Mouse (Mus musculus): Measurements from ENCODE around the gene Pik3ip1.

Gene Pik3ip1

DNA sequence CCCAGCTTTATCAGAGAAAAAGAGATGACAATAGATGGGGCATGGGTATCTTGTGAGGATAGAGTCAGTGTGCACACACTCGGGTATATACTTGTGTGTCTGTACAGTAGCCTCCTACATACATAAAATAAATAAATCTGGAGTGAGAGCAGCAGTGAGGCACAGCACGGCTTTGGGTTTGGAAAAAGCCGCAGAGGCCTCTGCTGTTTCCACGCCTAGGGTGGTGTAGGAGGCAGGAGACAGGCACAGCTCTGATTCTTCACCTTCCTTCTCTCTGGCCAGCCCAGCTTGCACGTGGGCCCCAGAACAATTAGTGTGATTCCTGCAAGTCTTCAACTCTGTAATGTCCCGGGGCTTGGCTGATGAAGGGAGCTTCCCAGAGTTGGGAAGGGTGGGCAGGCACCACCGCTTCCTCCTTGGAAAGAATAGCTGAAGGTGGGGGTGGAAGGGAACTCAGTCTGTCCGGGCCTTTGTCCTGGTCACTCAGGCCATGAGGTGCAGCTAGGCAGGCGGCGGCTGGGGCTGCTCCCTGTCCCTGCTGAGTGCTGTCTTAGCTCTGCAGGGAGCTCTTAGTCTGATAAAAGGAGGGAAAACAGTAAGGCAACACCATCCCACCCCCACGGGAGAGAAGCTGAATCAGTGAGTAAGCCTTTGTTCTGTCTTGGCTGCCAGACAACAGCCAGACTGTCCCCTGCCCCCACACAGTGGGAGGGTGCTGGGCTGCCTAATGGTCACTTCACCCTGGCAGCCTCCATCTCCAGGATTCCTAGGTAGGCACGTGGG is 7.2 kb downstream of the Pik3ip1 start:
- DNase-seq (ENCODE audit: low spot score), result peak; percentile 67

DNA sequence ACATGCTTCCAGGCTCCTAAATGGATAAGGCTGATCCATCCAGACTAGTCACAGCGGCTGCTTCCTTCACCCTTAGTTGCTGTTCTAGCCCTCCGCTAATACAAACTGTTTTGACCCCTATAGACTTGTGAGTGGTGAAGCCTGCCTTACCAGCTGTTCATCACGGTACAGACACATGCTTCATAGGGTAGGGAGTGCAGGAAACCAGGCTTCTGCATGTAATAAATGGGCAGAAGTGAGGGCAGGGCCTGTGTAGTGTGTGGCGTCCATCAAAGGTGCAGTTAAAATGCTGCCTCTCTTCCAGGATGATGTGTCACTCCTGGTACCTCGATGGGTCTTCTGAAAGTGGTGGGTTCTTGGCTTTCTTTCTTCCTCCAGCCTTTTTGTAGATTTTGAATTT is 7.8 kb downstream of the Pik3ip1 start:
- no peak for DNase-seq (ENCODE audit: low spot score)

DNA sequence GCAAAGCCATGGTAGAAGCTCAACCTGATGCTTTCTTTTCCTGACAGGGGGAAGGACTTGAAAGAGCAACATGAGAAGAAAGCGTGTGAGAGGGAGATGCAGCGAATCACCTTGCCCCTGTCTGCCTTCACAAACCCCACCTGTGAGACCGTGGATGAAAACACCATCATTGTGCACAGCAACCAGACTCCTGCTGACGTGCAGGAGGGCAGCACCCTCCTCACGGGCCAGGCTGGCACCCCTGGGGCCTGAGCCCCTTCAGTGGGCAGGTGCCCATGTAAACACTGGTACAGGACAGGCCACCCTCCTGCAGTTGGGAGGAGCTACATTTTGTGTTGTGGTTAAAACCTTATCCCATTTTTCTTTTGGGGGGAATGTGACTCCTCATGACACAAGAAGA is 11.3 kb downstream of the Pik3ip1 start:
- DNase-seq (ENCODE audit: low spot score), result no peak

DNA sequence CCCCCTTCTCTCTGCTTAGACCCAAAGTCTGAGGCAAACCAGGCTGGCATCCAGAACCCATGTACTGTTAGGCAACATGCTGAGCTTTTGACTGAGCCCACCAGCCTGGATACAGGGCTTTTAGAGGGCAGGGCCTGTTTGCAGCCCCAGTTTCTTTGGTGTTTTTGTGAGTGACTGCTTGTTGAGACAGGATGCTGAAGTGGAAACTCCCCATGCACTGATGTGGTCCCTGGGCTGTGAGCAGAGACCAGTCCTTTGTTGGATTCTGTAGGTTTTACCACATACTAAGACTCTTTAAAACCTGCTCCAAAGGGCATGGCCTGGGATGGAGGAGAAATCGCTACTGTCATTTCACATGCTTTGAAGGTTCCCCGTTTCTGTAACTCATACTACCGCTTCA is 14.7 kb downstream of the Pik3ip1 start:
- DNase-seq (ENCODE audit: low spot score), result no peak

DNA sequence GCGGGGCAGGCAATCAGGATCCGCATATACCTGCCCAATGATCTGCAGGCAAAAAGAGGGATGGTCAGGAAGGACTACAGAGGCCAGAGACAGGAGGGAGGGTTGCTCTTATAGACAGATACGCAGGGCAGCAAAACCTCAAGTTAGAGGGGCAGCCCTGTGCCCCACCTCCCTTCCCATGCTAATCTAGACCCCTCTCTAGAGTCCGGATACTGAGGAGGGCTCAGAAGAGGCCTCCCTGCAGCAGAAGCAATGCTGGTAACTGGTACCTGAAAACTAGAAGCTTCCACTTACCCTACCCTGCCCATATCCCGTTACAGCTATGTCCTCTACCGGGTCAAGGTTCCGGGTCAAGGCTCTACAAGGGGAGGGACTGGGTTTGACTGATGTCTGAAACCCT is 16.1 kb downstream of the Pik3ip1 start:
- no peak for DNase-seq (ENCODE audit: low spot score)

DNA sequence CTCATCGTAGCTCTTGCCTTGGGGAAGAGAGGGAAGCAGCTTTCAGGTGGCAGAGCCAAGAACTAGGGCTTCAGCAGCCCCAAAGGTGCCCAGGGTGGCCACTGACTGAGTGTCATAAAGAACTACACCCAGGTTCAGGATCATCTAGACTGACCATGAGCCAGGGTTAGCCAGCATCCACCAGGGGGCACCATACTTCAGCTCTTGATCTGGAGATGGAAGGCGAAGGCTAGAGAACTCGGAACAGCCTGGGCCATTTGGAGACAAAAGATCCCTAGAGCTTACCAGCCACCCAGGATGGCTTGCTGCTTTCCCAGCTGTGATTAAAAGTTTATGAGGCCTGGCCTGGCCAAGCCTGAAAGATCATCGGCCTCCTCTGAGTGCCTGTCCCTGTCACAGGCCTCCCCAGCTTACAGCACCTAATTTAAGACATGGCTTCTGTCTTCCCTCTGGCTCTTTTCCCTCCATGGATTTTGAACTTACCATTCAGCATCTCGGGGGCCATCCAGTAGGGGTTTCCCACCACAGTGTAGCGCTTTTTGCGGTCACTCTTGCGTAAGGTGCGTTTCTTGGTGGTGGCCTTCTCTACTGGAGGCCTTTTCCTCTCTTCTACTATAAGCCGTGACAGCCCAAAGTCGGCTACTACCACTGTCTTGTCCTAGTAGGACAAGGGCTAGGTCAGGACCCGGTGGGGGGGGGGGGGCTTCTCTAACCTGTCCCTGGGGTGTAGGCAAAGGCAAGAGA is 17.1 kb downstream of the Pik3ip1 start:
- peak; percentile 96 for DNase-seq (ENCODE audit: low spot score)

DNA sequence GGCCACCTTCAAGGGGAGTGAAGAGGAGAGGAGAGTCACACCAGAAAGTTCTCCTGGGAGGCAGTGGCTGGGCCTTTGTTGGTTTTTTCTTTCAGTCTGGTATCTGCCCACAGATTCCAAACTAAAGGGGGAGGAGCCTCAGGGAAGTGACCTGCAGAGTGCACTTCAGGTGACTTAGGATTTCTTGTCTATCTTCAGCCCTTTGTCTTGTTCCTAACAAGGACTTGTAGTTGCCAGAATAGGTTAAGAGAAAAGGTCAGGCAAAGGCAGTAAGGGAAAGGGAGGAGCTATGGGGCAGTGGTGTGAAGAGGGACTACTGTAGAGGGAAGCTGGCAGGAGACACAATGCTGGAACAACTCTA is 17.6 kb downstream of the Pik3ip1 start:
- no peak for DNase-seq (ENCODE audit: low spot score)

DNA sequence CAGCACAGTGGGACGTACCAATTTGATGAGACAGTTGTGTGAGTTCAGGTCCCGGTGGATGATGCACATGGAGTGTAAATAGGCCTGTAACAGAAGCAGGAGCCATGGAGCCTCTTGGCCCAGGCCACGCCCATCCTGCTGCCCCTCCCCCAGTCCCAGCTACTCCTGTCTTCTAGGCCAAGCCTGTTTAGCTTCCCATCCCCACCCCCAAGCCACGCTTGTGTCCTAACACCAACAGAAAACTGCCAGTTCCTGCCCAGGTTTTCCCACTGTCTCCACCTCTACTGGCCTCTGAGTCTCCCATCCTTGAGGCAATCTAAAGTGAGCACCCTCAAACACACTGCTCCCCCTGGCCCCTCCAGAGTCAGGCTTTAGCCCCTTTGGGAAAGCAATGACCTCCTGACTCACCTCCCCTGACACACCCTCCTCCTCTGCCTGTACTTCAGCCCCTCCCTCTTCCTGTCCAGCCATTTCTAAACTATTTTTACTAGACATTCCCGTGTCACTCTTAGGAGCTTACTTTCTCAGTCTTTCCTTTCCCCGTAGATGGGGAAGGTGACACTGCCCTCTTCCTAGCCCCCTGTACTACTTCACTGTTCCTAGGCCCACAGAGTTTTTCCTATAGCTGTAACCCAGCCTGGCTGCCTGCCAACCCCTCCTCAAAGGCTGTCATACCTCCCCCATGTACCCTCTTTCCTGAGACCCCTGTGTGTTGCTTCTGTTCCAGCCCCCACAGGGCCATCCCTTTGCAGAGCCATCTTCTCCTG is 18.6 kb downstream of the Pik3ip1 start:
- peak; percentile 72 for DNase-seq (ENCODE audit: low spot score)

DNA sequence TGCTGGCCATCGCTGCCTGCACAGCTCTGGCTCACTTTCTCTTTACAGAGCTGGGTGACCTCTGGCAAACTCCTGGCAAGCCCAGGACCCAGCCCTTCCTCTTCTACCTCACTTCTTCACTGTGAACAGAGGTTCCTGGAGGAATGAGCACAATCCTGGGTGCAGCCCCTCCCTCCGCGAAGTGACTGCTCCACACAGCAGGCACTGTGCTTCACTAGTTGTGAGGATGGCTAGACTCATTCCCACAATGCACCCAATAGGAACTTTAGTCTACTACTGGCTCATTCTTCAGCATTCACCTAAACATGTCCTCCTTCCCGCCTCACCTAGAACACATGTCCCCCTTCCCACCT is 19.1 kb downstream of the Pik3ip1 start:
- DNase-seq (ENCODE audit: low spot score), result no peak

DNA sequence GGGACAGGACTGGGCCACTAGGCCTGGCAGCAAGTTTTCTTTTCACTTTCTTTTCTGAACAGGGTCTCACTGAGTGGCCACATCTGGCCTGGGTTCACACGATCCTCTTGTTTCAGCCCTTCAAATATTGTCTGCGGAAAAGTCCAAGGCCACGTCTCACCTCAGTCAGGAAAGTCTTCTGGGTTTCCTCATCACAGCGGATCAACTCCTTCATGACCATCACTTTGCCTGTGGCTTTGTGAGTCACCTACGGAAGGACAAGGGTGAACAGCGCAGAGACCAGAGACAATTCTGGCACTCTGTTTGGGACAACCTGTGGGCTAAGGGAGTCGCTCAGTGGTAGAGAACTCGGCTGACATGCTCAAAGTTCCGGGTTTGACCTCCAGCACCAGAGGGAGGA is 21.9 kb downstream of the Pik3ip1 start:
- no peak for DNase-seq (ENCODE audit: low spot score)

DNA sequence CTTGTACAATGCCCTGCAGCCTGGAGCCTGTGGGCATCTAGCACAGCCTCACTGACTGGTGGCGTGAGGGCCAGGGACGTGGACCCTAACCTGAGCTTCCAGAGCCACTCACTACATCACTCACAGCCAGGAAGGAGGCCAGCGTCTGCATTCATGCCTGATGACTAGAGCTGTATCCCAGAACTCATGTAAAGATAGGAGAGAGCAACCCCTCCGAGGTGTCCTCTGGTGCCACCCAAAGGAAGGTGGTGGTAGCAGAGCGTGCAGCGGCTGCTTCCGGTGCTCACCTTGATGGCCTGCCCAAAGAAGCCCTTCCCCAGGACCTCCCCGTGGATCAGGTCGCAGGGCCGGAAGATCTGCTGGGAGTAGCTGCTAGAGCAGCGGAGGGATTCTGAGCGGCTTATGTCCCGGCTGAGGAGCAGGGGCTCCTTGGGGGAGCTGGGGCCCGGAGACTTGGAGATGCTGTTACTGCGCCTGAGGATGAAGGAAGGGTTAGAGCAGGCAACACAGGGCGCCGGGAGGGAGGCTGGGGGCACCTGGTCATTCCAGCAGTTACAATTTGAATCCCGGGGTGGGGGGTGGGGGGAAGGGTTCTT is 22.9 kb downstream of the Pik3ip1 start:
- no peak for DNase-seq (ENCODE audit: low spot score)

DNA sequence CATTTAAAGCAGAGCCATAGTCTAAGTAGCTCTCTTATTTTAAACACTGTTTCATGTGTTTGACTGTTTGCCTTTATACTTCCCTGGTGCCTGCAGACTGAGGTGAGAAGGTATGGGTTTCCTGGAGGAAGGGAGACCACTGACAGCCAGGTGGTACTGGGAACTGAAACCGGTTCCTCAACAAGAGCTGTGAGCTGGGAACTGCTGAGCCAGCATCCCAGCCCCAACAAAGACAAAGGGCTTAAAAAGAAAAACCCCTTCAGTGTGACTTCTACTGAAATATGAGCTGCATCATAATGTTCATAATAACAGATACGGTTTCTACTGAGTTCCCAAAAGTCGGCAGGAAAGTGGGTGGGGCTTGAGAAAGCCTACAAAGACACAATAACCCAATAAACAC is 32.7 kb downstream of the Pik3ip1 start:
- no peak for DNase-seq (ENCODE audit: low spot score)

DNA sequence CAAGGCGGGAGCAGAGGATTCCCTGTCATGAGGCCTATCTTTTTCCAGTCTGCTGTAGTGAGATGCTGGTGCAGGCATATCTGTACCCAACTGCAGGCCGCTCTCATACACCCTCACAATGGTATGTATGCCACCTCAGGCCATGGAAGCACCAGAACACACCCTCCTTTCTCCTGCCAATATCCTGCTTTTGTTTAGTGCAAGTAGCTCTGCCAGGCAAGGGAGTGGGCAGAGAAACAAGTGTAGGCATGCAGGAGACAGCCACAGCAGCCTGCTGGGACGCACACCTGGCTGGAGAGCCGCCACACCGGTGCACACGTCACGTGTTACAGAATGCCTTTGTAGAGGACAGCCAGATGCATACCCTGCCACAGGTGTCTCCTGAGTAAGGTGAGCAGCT is 36.2 kb downstream of the Pik3ip1 start:
- DNase-seq (ENCODE audit: low spot score), result no peak

DNA sequence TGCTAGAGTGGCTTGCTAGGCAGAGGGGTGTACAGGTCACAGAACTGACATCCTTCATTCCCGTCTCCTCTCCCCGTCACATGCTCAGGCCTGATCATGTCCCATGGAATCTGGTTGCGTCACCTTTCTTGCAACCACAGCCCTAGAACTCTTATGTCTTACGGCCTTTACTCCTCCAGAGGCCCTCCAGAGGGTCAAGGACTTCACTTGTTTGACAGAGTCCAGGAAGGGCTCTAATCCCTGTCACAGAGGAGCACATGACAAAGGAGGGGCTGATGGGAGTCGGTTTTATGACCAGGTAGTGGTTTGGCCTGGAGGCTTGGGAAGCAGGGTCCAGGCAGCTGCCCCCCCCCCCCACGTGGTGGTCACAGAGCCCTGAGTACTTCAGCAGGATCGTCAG is 38.8 kb downstream of the Pik3ip1 start:
- DNase-seq (ENCODE audit: low spot score), result peak; percentile 6

DNA sequence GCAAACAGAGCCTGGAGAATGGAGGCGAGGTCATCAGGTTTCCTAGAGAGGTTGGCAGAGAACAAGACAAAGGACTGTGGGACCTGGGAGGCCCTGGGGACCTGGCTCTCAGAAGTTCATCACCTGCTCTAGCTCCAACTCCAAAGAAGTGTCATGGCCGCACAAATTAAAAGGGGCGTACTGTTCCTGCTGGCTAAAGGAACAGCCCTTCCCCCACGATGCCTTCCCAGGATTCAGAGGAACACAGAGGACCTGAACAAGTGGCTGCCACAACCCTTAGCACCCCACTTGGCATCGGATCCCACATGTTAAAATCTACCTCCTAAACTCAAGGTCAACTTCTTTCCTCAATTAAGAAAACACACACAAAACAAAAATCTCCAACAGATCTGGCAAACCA is 39.2 kb downstream of the Pik3ip1 start:
- DNase-seq (ENCODE audit: low spot score), result no peak

DNA sequence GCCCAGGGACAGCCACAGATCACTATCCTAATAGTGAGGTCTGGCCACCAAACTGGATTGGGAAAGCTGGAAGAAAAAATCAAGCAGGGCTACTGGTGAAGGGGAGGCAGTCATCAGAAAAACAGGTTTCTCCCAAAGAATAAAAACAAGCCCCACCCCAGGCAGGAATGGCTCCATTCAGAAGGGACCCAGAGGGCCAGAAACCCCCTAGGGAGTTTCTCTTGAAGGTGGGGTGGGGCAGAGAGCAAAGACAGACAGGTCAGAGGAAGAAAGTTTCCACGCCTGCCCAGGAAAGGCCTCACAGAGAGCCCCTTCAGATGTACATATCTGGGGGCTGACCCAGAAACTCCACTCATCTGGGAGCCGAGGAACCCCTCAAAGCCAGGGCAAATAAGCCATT is 40.0 kb downstream of the Pik3ip1 start:
- no peak for DNase-seq (ENCODE audit: low spot score)

DNA sequence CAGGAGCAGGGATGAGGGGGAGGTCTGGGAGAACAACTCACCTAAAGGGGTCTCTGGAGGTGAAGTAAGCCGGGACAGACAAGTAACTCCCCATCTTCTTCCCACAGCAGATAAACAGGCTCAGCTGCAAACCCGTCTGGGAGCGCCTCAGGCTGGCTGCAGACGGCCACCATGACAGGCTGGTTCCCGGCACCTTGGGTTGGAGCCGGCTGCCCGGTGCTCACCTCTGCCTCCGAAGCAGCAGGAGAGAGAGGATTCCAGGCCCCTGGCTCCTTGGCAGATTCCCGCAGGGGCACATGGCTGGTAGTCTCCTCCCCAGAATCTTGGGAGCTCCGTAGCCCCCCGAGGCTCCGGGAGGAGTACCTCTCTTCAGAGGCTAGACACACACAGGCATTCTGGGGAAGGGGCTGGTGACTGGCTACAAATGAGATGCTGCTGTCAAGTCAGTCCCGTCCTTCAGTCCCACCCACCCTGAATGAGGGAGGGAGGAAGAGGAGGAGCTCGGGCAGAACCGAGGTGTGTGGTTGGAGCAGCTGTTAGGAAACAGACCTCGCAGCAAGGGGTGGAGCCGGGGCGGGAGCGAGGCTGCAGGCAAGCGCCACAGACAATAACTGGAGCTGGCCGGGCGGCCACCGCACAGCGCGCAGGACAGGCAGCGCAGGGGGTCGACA is 40.9 kb downstream of the Pik3ip1 start:
- DNase-seq (ENCODE audit: low spot score), result peak; percentile 93

DNA sequence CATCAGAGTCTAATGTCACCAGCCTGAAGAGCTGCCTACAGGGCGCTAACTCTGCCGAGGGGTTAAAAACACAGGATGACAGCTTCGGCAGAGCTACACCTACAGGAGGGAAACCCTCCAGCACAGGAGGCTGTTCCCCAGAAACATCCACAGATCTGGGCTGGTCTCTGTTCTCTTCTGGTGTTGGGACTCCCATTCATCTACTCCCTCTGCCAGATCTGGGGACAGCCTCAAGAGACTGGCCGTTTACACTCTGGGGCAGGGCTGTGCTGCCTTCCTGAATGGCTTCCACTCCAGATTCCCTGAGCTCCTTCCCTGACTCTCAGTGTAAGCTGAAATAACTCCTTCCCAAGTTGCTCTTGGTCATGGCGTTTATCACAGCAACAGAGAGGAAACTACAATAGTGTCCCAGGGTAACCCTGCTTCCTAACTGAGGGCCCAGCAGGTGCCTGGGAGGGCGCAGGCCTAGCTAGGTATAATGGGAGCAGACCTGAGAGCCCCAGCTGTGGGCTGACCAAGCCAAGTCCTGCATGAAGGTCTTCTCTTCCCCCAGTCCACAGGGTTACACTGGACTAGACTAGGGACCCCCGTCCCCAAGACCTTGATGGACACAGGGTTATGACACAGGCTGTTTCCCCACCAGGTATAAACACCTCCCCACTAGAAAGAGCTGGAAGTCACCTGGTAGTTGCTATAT is 41.5 kb downstream of the Pik3ip1 start:
- no peak for DNase-seq (ENCODE audit: low spot score)

DNA sequence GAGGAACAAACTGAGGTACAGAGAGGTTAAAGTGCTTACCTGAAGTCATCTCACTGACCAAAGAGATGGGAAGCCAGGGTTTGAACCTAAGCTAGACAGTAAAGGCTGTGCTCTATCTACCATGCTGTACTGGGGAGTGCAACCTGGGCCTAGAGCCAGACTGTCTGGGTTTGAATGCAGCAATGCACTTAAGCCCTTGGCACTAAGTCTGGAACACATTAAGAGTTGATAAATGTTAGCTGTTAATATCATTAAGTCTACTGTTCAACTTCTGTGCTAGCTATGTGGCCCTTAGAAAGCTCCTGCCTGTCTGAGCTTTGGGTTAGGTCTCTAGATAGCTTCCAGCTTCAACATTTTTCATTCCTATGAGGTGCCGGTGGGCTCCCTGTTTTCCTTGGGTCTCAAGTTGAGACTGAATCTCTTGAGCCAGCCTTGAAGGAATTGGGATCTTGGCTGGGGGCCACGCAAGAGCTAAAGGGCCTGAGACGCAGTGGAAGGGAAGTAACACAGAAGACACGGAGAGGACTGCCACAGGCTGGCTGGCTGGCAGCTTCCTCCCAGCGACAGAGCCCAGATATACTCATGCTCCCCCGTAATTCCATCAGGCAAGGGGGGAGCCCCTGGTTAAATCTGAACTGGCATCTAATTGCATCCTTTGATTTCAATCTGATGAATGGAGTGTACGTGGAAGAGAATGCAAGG is 43.5 kb downstream of the Pik3ip1 start:
- DNase-seq (ENCODE audit: low spot score), result peak; percentile 32

DNA sequence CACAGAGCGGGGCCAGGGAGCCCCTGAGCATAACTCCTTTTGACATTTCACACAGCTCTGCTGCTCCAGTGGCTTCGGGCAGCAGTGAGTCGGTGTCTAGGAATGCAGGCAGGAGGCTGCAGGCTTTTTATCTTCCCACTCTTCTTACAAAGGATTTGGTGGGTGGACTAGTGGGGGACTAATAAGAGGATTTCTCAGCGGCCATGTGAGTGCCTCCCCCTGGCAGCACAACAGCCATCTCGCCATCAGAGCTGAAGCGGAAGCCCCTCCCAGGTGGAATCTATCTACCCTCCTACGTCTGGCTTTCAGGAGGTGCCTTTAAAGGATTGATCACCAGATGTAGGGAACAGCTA is 44.1 kb downstream of the Pik3ip1 start:
- DNase-seq (ENCODE audit: low spot score), result peak; percentile 67

DNA sequence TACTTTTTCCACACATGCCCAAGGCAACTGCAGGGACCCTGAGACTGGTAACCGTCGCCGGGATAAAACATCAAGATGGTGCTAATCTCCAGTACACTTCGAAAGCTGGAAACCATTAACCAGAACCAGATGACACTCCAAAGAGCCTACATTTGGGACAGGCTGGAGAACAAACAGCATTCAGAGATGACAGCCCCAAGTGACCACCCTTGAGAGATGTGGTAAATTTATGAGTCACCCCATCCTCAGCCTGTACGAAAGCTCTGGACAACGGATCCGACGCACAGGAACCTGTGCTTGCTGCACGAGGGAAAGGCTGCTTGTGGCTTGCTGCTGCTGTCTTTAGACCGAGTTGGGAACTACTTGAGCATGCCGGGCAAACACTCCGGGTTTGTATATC is 44.5 kb downstream of the Pik3ip1 start:
- peak; percentile 54 for DNase-seq (ENCODE audit: low spot score)
